Mouse (Mus musculus) liver, postnatal 0 days (tissue): ENCODE results near the gene Lrfn4.

Experiments used
- CTCF ChIP-seq: sonication (generic); IDR thresholded peaks from 2 replicates; pipeline ENCODE4 v1.5.1; 2016; ENCODE audit warnings: antibody characterized with exemption, low read depth
- EP300 ChIP-seq: IDR thresholded peaks from 2 replicates; pipeline ENCODE4 v1.6.1; 2016; ENCODE audit warnings: antibody characterized with exemption, low read depth, mild to moderate bottlenecking

DNA sequence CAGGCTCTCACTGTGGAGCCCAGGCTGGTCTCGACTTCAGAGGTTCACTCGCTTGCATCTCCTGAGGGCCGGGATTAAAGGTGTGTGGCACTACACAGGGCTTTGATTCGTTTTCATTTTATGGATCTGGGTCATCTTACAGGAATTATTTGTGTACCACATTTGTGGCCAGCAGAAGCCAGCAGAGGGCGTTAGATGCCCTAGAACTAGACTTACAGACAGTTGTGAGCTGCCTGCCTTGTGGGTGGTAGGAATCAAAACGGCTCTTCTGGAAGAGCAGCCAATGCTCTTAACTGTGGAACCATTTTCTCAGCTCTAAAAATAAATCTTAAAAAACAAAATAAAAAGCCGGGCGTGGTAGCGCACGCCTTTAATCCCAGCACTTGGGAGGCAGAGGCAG lies 28.8 kb upstream of the Lrfn4 start:
- peak; percentile 46 for TF ChIP-seq CTCF
- no peak for TF ChIP-seq EP300
